In the genomic region with DNA sequence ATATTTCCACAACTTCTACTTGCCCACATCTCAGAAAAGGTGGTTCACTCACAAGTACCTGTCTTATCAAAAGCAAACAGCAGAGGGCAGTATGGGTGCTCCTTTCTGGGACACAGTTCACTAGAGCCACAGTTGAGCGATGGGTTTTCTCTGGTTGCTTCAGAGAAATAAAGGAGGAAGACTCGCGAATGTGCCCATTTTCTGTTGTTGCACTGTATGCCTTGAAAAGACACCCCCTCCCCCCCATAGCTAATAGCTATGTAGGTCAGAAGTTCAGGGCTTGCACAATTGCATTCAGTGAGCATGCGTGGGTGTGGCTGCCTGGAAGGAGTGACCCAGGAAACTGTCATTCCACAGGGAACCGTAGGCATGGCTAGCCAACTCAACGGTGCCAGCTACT, we compare ENCODE assay signal across 8 mouse cellular contexts. TPM values are rescaled to one million over a fixed set of nuclear protein-coding genes. Genes with fewer than 3 reads are reported as not detected.
A peak's percentile ranks its signal among the peaks of the same experiment; 100 is the strongest.
DNase-seq lines count a peak whose midpoint lies in the region; ATAC-seq lines count a peak whose summit lies in the region.

No protein-coding gene starts in this region.

- DNase-seq in adrenal gland, adult (ENCODE audit: inconsistent age in 2 of 2, low spot score in 1 of 2) = peak; percentile 70 to 96
- DNase-seq in embryo, embryonic 10.5 days (ENCODE audit: low spot score) = peak; percentile 92
- peak; percentile 40 for DNase-seq in gastrocnemius, postnatal 25 days
- peak; percentile 42 to 91 for DNase-seq in left cerebral cortex, adult 9 months (ENCODE audit: low spot score in 2 of 2)
- DNase-seq in right cerebral cortex, postnatal 25 days = peak; percentile 56

- ATAC-seq in inflammation-experienced regulatory T-cells, adult 6 months = peak; percentile 80
- peak; percentile 79 for ATAC-seq in megakaryocyte-erythroid progenitor cell, adult 5-6 weeks (replicated peaks; ENCODE audit: low FRiP score, low TSS enrichment, poor library complexity, severe bottlenecking)
- ATAC-seq in activated CD4-positive, CD25-positive, alpha-beta regulatory T cell, adult 4 months = no peak

RNA-seq across cellular contexts. Expression of a gene that starts 55.5 kb away (rescaled TPM):
- 10 to 100 TPM; 16.2 to 18.6 TPM for total RNA-seq in gastrocnemius, postnatal 25 days (2021)
- polyA plus RNA-seq in inflammation-experienced regulatory T-cells, adult 6 months (2017; shearing (Covaris generic)) = 1 to 10 TPM; 2.3 to 5.5 (median 5.0) TPM
- total RNA-seq in megakaryocyte-erythroid progenitor cell, adult 5-6 weeks (2014; fragmentation: Nextera tagmentation) = 21.7 and 24.2 TPM in 2 replicates
- total RNA-seq in megakaryocyte-erythroid progenitor cell, adult 5-6 weeks (2017) = 18.0 and 21.5 TPM in 2 replicates
- 1 to 10 TPM; 3.9 to 4.0 TPM for polyA plus RNA-seq in activated CD4-positive, CD25-positive, alpha-beta regulatory T cell, adult 4 months (2017; shearing (Covaris generic))

Comparison
In these comparisons a context has a peak if more than half of its experiments do, and no peak if none do; other contexts are left out.
1. DNase-seq: peak in every context shown above with its lines; median percentile 92 in embryo, embryonic 10.5 days; 83 in adrenal gland, adult; 66 in left cerebral cortex, adult 9 months; 56 in right cerebral cortex, postnatal 25 days; 40 in gastrocnemius, postnatal 25 days.